Mouse (Mus musculus): ENCODE results near the gene Ccr4.

DNA sequence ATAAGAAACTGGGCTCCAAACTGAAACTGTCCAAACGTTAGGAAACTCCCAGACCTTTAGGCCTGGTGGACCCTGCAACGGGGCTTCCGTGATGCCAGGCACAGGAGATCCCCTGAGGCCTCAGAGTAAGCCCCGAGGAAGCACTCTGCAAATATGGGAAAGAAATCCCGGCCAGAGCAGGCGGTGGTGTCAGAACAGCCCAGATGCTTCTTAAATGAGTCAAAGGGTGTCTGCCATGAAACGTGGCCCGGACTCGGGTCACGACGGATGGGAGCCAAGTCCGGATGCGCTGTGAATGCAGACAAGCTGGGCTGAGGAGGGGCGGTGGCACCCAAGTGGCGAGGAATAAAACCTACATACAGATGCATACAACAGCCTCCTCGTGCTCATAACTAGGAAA is 22.4 kb upstream of the Ccr4 start:
- TF ChIP-seq CTCF (IDR thresholded peaks at IDR 0.05; ENCODE audit: low read depth) (no peak), EP300 (IDR thresholded peaks at IDR 0.05; ENCODE audit: low read depth) (no peak)

All from liver, postnatal 0 days (tissue).